Mouse (Mus musculus): ENCODE results near the gene Grem1.

- TF ChIP-seq CTCF (IDR thresholded peaks at IDR 0.05; ENCODE audit: low read depth) (no peak), EP300 (IDR thresholded peaks at IDR 0.05; ENCODE audit: low read depth) (no peak)
These were observed 728 bp downstream of the Grem1 start for GRCm38 (mm10) chr2:113757525-113758310.

All from heart, postnatal 0 days (tissue).